Mouse (Mus musculus) yolk sac, embryonic 10.5 days (tissue): ENCODE measurements around the gene Grm4.

Experiments used
- DNase-seq: peaks from one replicate; pipeline ENCODE4 v3.0.0-alpha.2; 2017; ENCODE audit warnings: low spot score

The Grm4 gene

GRCm38 (mm10) chr17:27445364-27446075, 75.7 kb downstream of the Grm4 start:
- DNase-seq: no peak

- DNase-seq: no peak
Measured at GRCm38 (mm10) chr17:27442538-27443113, 78.6 kb downstream of the Grm4 start.

DNA sequence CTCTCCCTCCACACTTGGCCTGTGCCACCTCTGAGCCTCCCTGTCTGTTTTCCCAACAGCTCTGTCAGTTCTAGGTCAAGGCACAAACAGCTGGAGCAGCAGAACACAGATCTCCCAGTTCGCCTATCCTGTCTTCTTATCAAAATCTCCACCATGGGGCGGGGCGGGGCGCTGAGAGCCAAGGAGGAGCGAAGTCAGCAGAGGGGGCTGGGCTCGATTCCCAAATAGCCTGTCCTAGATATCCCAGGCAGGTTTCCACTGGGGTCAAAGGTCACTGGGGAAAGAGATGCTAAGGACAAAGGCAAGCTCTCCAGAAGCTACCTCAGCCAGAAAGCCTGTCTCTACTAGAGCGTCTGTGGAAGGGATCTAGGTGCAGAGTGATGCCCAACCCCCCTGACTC, 79.4 kb downstream of the Grm4 start:
- DNase-seq: peak; percentile 9

DNA sequence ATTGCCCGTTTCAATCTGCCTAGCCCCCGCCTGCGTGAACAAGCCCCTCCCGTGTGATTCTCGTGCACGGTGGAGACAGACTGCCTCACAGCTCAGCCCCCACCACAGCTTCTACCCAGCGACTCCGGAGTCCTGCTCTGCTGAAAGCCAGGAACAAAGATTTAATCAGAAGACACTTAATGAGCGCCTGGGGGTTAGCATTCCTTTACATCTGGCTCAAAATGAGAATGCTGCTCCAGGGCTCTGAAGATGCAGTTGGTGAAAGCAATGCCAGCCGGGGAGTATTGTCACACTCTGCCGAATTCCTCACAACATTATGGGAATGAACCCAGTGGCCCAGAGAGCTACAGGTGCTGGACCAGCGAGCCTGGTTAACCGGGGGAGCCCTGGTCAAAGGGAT, 85.4 kb downstream of the Grm4 start:
- no peak for DNase-seq

GRCm38 (mm10) chr17:27435225-27435624, 86.0 kb downstream of the Grm4 start:
- DNase-seq: no peak

DNA sequence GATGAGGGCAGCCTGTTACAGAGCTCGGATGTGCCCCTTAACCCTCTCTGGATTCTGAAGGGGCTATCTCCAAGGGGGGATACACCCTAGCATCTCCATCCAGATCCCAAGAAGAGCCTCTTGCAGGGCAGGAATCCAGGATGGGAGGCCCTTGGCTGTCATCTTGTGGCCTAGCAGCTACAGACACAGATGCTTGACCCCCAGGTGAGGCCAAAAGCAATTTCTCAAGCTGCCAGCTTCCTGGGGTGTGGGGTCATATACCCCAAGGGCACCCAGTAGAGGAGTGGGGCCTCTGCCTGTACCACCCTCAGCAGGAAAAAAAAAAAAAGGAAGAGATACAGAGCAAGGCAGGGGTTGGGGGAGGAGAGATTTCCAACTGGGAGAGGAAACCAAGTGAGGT, 87.1 kb downstream of the Grm4 start:
- DNase-seq: no peak

- no peak for DNase-seq
Measured at GRCm38 (mm10) chr17:27433179-27433680, 88.0 kb downstream of the Grm4 start.

DNA sequence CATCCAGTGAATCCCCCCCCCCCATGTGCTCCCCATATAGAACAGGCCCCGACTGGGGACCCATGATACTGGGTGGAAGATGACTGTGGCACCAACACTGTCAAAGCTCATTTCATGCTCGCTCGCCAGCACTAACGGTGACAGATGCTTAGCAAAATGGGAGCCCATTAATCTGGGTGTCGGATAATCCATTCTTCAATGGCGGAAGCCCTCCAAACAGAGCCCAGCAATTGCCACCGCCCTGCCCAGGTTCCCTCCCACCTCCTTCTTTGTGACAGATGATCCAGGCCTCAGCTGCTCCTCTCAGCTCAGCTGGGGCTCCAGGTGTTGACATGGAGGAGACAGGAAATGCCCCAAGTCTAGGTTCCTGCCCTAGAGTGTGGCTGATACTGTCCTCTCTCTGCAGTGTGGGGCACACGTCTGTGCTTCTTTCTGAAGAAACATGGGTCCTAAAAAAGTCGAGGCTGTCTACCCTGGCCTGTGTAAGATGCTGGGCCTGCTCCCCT, 89.0 kb downstream of the Grm4 start:
- DNase-seq: no peak

GRCm38 (mm10) chr17:27431049-27431839, 90.0 kb downstream of the Grm4 start:
- DNase-seq: no peak

DNA sequence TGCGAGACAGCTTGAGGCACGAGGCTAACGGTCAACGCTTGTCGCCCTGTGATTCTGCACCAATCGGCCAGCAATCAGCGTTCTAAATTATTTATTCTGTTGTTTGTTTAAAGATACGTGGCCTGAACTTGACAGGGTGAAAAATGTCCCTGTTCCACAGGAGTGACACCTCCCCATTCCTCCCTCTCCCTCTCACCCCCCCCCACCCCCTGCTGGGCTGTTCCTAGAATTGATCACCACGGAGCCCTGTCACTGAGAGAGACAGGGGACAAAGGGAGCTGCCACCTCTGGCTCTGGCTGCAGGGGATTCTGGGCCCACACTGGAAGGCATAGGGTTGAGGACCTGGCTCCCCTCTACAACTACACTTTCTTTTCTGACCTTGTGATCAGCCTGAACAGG, 91.4 kb downstream of the Grm4 start:
- no peak for DNase-seq

GRCm38 (mm10) chr17:27425016-27425415, 96.2 kb downstream of the Grm4 start:
- DNase-seq: no peak

DNA sequence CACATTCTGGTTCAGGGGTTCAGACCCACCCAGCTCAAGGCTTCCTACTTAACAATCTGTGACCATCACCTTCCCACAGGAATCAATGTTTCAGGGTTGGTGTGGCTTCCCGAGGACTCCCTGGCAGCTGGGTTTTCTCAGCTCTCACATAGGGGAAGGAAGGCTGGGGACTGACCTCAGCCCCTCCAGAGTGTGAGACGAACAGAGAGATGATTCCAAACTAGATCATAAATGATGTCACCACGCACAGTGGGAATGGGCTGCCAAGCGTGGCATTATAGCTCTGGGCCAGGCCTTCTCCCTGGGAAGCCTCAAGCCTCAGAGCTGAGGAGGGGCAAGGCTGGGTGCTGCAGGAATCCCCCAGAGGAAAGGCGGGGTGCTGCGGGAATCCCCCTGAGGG, 96.8 kb downstream of the Grm4 start:
- DNase-seq: no peak

GRCm38 (mm10) chr17:27422726-27423381, 98.3 kb downstream of the Grm4 start:
- no peak for DNase-seq

GRCm38 (mm10) chr17:27422371-27422725, 98.9 kb downstream of the Grm4 start:
- no peak for DNase-seq

GRCm38 (mm10) chr17:27421837-27422236, 99.4 kb downstream of the Grm4 start:
- no peak for DNase-seq

DNA sequence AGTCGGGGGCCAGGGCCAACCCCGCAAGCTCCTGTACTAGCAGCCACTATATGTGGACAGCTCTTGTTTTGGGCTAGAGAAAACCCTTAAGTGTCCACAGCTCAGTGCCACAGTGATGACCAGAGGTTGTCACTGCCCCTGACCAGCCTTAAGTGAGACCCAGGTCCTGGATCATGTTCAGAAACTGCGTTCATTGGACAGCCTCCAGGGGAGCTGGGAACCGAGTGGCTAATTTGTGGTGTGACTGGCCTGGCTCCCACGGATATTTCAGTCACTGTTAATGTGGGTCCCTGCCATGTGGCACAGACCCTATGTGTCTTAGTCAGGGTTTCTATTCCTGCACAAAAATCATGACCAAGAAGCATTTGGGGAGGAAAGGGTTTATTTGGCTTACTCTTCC, 112.2 kb downstream of the Grm4 start:
- DNase-seq: no peak

DNA sequence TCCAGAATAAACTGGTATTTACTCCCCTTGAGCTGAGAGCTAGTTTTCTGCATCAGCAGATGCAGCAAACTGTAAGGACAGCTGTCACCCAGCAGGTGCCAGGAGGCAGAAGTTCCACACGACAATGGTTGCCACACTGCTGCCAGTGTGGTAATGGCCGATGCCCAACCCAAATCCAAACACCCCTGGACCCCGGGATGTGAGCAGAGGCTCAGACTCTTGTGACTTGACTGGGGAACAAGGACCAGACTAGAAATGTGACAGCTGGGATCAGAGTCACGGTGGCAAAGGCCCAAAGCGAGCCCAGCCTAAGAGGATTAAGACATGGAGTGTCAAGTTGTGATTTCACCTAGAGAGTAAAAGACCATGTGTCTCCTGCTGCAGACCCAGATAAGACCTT, 112.7 kb downstream of the Grm4 start:
- DNase-seq: no peak

- DNase-seq: no peak
Measured at GRCm38 (mm10) chr17:27406956-27407355, 114.2 kb downstream of the Grm4 start.

DNA sequence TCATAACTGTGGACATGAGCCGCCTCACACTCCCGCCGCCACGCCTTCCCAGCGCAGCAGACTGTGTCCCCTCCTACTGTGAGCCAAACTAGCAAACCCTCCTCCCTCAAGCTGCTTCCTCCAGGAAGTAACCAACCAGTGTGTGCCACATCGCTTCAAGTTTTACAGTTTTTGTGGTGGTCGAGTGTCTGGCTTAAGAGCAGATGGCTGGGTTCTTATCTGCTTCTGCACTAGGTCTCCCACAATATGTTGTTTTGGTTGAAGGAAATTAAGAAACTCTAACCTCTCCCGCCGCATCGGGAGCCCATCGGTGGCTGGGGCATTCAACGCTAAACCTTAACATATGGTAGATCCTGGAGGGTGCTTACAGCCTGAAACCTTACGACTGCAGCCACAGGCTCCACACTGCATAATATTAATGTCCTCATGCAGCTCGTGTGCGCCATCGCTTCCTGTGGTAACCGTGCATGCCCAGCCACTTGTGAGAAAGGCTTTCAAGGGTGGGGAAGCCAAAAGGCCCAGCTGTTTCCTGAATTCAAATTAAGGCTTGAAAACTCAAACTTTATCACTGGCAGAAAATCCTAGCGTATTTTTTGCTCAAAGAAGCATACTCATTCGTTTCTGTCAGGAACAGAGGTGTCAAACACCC, 115.7 kb downstream of the Grm4 start:
- no peak for DNase-seq

DNA sequence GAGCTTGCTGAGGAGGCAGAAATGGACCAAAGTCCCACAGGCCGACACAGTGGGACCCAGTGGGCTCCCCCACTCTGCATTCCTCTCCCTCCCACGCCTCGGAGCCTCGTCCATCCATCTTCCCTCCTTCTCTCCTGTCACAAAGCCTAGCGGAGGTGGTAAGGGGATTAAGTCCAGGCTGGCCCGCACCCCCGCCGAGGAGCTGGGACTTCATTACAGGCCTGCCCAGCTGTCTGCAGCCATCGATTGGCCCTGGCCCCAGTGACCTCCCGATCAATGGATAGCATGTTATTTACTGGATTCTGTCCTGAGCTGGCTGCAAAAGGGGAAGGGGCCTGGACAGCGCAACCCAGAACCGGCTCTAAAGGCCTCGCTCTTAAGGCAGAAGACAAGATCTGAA, 120.0 kb downstream of the Grm4 start:
- DNase-seq: no peak

GRCm38 (mm10) chr17:27393931-27394330, 127.3 kb downstream of the Grm4 start:
- no peak for DNase-seq

GRCm38 (mm10) chr17:27393432-27393831, 127.8 kb downstream of the Grm4 start:
- DNase-seq: no peak
